Mouse (Mus musculus): ENCODE measurements around the gene Slc4a4. TPM values are rescaled to one million over a fixed set of nuclear protein-coding genes. Genes with fewer than 3 reads are reported as not detected.

Slc4a4 gene
- polyA plus RNA-seq, 1 experiment from 2014 or later = 8.3 TPM

- WGBS = 48% methylated on average over 13 of the region's 13 CpGs
- peak; percentile 33; the same call in 1 of the 2 replicates for ATAC-seq
- H3K36me3 ChIP-seq (ENCODE audit: control insufficient read depth, insufficient read depth, low read length) = no peaks in the 10 kb centered on the region
Measured at GRCm38 (mm10) chr5:88928201-88928916, 41.7 kb downstream of the Slc4a4 start.

GRCm38 (mm10) chr5:88929392-88930094 is 42.9 kb downstream of the Slc4a4 start:
- no peak overlapping the region for H3K9ac ChIP-seq (ENCODE audit: low read depth, low read length)
- H3K4me3 ChIP-seq (ENCODE audit: low read depth, low read length) = 0 out of 2 replicates have a peak overlapping the region, but pooled peaks have one; percentile 14
- H3K27me3 ChIP-seq (ENCODE audit: control insufficient read depth, insufficient read depth, low read depth, low read length) = no peaks in the 10 kb centered on the region
- 23% methylated on average over 18 of the region's 18 CpGs for WGBS
- peak overlapping the region; percentile 47 for H3K4me2 ChIP-seq (ENCODE audit: low read length)
- peak overlapping the region; percentile 30; the same call in 1 of the 2 replicates for H3K27ac ChIP-seq (ENCODE audit: low read length)
- peaks cover 18% of the 10 kb centered on the region for H3K4me1 ChIP-seq (ENCODE audit: control insufficient read depth, insufficient read depth, low read length)
- no peaks in the 10 kb centered on the region for H3K9me3 ChIP-seq (replicated peaks; ENCODE audit: control insufficient read depth, low read length, poor library complexity, severe bottlenecking)
- peak; percentile 90 for ATAC-seq
- H3K36me3 ChIP-seq (ENCODE audit: control insufficient read depth, insufficient read depth, low read length) = no peaks in the 10 kb centered on the region

More at GRCm38 (mm10) chr5:88928201-88928916, 41.7 kb downstream of the Slc4a4 start:
- Histone ChIP-seq H3K9ac (ENCODE audit: low read depth, low read length) (no peak overlapping the region), H3K4me3 (ENCODE audit: low read depth, low read length) (no peak overlapping the region), H3K4me2 (ENCODE audit: low read length) (no peak overlapping the region), H3K9me3 (replicated peaks; ENCODE audit: control insufficient read depth, low read length, poor library complexity, severe bottlenecking) (no peaks in the 10 kb centered on the region), H3K27me3 (ENCODE audit: control insufficient read depth, insufficient read depth, low read depth, low read length) (no peaks in the 10 kb centered on the region), H3K4me1 (ENCODE audit: control insufficient read depth, insufficient read depth, low read length) (peaks cover 14% of the 10 kb centered on the region), H3K27ac (ENCODE audit: low read length) (no peak overlapping the region)

DNA sequence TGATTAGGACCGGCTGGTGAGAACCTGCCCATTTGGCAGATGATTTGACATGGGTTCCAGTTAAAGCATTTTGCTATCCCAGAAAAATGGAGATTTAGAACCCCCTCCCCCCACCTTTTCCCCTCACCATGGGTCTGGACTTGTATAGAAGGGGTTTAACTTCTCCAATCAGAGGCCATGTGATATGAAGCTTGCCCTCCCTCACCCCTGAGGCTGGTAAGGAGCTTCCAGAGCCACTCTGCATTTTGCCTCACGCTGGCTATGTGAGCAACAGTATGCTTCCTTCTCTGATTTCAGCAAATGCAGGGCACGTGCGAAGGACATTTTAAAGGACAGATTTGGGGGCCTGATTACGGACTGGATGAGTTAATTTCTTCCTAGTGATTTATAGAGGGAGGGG is 43.5 kb downstream of the Slc4a4 start:
- Histone ChIP-seq H3K9ac (ENCODE audit: low read depth, low read length) (no peak overlapping the region), H3K36me3 (ENCODE audit: control insufficient read depth, insufficient read depth, low read length) (no peaks in the 10 kb centered on the region), H3K27me3 (ENCODE audit: control insufficient read depth, insufficient read depth, low read depth, low read length) (no peaks in the 10 kb centered on the region), H3K4me3 (ENCODE audit: low read depth, low read length) (no peak overlapping the region), H3K9me3 (replicated peaks; ENCODE audit: control insufficient read depth, low read length, poor library complexity, severe bottlenecking) (no peaks in the 10 kb centered on the region), H3K4me2 (ENCODE audit: low read length) (no peak overlapping the region; the same call in 1 of the 2 replicates), H3K27ac (ENCODE audit: low read length) (peak overlapping the region; percentile 30; the same call in 1 of the 2 replicates), H3K4me1 (ENCODE audit: control insufficient read depth, insufficient read depth, low read length) (peaks cover 18% of the 10 kb centered on the region)
- WGBS = 72% methylated on average over 5 of the region's 5 CpGs
- ATAC-seq = peak; percentile 59

GRCm38 (mm10) chr5:88930611-88931010 is 44.0 kb downstream of the Slc4a4 start:
- Histone ChIP-seq H3K4me3 (ENCODE audit: low read depth, low read length) (no peak overlapping the region), H3K9me3 (replicated peaks; ENCODE audit: control insufficient read depth, low read length, poor library complexity, severe bottlenecking) (no peaks in the 10 kb centered on the region), H3K27ac (ENCODE audit: low read length) (no peak overlapping the region), H3K27me3 (ENCODE audit: control insufficient read depth, insufficient read depth, low read depth, low read length) (no peaks in the 10 kb centered on the region), H3K4me1 (ENCODE audit: control insufficient read depth, insufficient read depth, low read length) (peaks cover 18% of the 10 kb centered on the region), H3K9ac (ENCODE audit: low read depth, low read length) (no peak overlapping the region), H3K36me3 (ENCODE audit: control insufficient read depth, insufficient read depth, low read length) (no peaks in the 10 kb centered on the region), H3K4me2 (ENCODE audit: low read length) (no peak overlapping the region)
- no peak for ATAC-seq
- 78% methylated on average over 11 of the region's 11 CpGs for WGBS

- WGBS = 94% methylated on average over 9 of the region's 9 CpGs
- H3K4me1 ChIP-seq (ENCODE audit: control insufficient read depth, insufficient read depth, low read length) = peaks cover 18% of the 10 kb centered on the region
- no peak overlapping the region for H3K27ac ChIP-seq (ENCODE audit: low read length)
- H3K4me3 ChIP-seq (ENCODE audit: low read depth, low read length) = no peak overlapping the region
- no peak overlapping the region for H3K4me2 ChIP-seq (ENCODE audit: low read length)
- H3K36me3 ChIP-seq (ENCODE audit: control insufficient read depth, insufficient read depth, low read length) = no peaks in the 10 kb centered on the region
- H3K9me3 ChIP-seq (replicated peaks; ENCODE audit: control insufficient read depth, low read length, poor library complexity, severe bottlenecking) = no peaks in the 10 kb centered on the region
- H3K27me3 ChIP-seq (ENCODE audit: control insufficient read depth, insufficient read depth, low read depth, low read length) = no peaks in the 10 kb centered on the region
- H3K9ac ChIP-seq (ENCODE audit: low read depth, low read length) = no peak overlapping the region
- no peak for ATAC-seq
Measured at GRCm38 (mm10) chr5:88931176-88931575, 44.6 kb downstream of the Slc4a4 start.

- peaks cover 18% of the 10 kb centered on the region for H3K4me1 ChIP-seq (ENCODE audit: control insufficient read depth, insufficient read depth, low read length)
- H3K9me3 ChIP-seq (replicated peaks; ENCODE audit: control insufficient read depth, low read length, poor library complexity, severe bottlenecking) = no peaks in the 10 kb centered on the region
- no peaks in the 10 kb centered on the region for H3K36me3 ChIP-seq (ENCODE audit: control insufficient read depth, insufficient read depth, low read length)
- 39% methylated on average over 7 of the region's 7 CpGs for WGBS
- H3K27ac ChIP-seq (ENCODE audit: low read length) = no peak overlapping the region
- H3K4me2 ChIP-seq (ENCODE audit: low read length) = peak overlapping the region; percentile 48
- no peak overlapping the region for H3K9ac ChIP-seq (ENCODE audit: low read depth, low read length)
- no peak for ATAC-seq
- H3K4me3 ChIP-seq (ENCODE audit: low read depth, low read length) = no peak overlapping the region
- H3K27me3 ChIP-seq (ENCODE audit: control insufficient read depth, insufficient read depth, low read depth, low read length) = no peaks in the 10 kb centered on the region
Measured at GRCm38 (mm10) chr5:88933454-88933853, 46.8 kb downstream of the Slc4a4 start.

- Histone ChIP-seq H3K4me3 (ENCODE audit: low read depth, low read length) (no peak overlapping the region), H3K36me3 (ENCODE audit: control insufficient read depth, insufficient read depth, low read length) (no peaks in the 10 kb centered on the region), H3K4me1 (ENCODE audit: control insufficient read depth, insufficient read depth, low read length) (peaks cover 16% of the 10 kb centered on the region), H3K27ac (ENCODE audit: low read length) (no peak overlapping the region), H3K9ac (ENCODE audit: low read depth, low read length) (no peak overlapping the region), H3K4me2 (ENCODE audit: low read length) (peak overlapping the region; percentile 48), H3K9me3 (replicated peaks; ENCODE audit: control insufficient read depth, low read length, poor library complexity, severe bottlenecking) (no peaks in the 10 kb centered on the region), H3K27me3 (ENCODE audit: control insufficient read depth, insufficient read depth, low read depth, low read length) (no peaks in the 10 kb centered on the region)
- no peak for ATAC-seq
- 45% methylated on average over 14 of the region's 14 CpGs for WGBS
Measured at GRCm38 (mm10) chr5:88933946-88934345, 47.3 kb downstream of the Slc4a4 start.

GRCm38 (mm10) chr5:88938208-88938607 is 51.6 kb downstream of the Slc4a4 start:
- no peaks in the 10 kb centered on the region for H3K36me3 ChIP-seq (ENCODE audit: control insufficient read depth, insufficient read depth, low read length)
- H3K4me2 ChIP-seq (ENCODE audit: low read length) = no peak overlapping the region
- WGBS = 96% methylated on average over 1 of the region's 1 CpGs
- no peaks in the 10 kb centered on the region for H3K27me3 ChIP-seq (ENCODE audit: control insufficient read depth, insufficient read depth, low read depth, low read length)
- ATAC-seq = no peak
- H3K9ac ChIP-seq (ENCODE audit: low read depth, low read length) = no peak overlapping the region
- H3K4me3 ChIP-seq (ENCODE audit: low read depth, low read length) = no peak overlapping the region
- peaks cover 4% of the 10 kb centered on the region for H3K4me1 ChIP-seq (ENCODE audit: control insufficient read depth, insufficient read depth, low read length)
- no peaks in the 10 kb centered on the region for H3K9me3 ChIP-seq (replicated peaks; ENCODE audit: control insufficient read depth, low read length, poor library complexity, severe bottlenecking)
- H3K27ac ChIP-seq (ENCODE audit: low read length) = no peak overlapping the region

GRCm38 (mm10) chr5:88939151-88939550 is 52.5 kb downstream of the Slc4a4 start:
- no peak overlapping the region for H3K27ac ChIP-seq (ENCODE audit: low read length)
- no peaks in the 10 kb centered on the region for H3K27me3 ChIP-seq (ENCODE audit: control insufficient read depth, insufficient read depth, low read depth, low read length)
- 71% methylated on average over 6 of the region's 6 CpGs for WGBS
- no peak for ATAC-seq
- H3K9ac ChIP-seq (ENCODE audit: low read depth, low read length) = no peak overlapping the region
- H3K4me1 ChIP-seq (ENCODE audit: control insufficient read depth, insufficient read depth, low read length) = no peaks in the 10 kb centered on the region; the same call in 1 of the 2 replicates
- no peaks in the 10 kb centered on the region for H3K36me3 ChIP-seq (ENCODE audit: control insufficient read depth, insufficient read depth, low read length)
- H3K4me3 ChIP-seq (ENCODE audit: low read depth, low read length) = no peak overlapping the region
- no peaks in the 10 kb centered on the region for H3K9me3 ChIP-seq (replicated peaks; ENCODE audit: control insufficient read depth, low read length, poor library complexity, severe bottlenecking)
- H3K4me2 ChIP-seq (ENCODE audit: low read length) = no peak overlapping the region
